Mouse (Mus musculus): ENCODE results near the gene Ttll5. TPM values are rescaled to one million over a fixed set of nuclear protein-coding genes. Genes with fewer than 3 reads are reported as not detected.

Gene Ttll5
- polyA plus RNA-seq, 1 experiment from 2014 or later: 14.0 TPM

- H3K27ac ChIP-seq: no peak overlapping the region
- 88% methylated on average over 8 of the region's 8 CpGs for WGBS
Observed at GRCm38 (mm10) chr12:86047376-86047775, 222.9 kb downstream of the Ttll5 start.

GRCm38 (mm10) chr12:86049813-86050212 is 225.4 kb downstream of the Ttll5 start:
- H3K27me3 ChIP-seq: no peaks in the 10 kb centered on the region
- no peaks in the 10 kb centered on the region for H3K4me1 ChIP-seq (replicated peaks)
- no peak overlapping the region for H3K27ac ChIP-seq
- WGBS: 57% methylated on average over 6 of the region's 6 CpGs
- no peaks in the 10 kb centered on the region for H3K9me3 ChIP-seq
- no peaks in the 10 kb centered on the region for H3K36me3 ChIP-seq
- no peak for ATAC-seq
- H3K4me3 ChIP-seq (replicated peaks): no peak overlapping the region
- no peak overlapping the region for H3K4me2 ChIP-seq (replicated peaks)
- H3K9ac ChIP-seq (replicated peaks): no peak overlapping the region

More at GRCm38 (mm10) chr12:86047376-86047775, 222.9 kb downstream of the Ttll5 start:
- no peaks in the 10 kb centered on the region for H3K27me3 ChIP-seq
- peaks cover 6% of the 10 kb centered on the region; the same call in 1 of the 2 replicates for H3K9me3 ChIP-seq
- no peak for ATAC-seq
- H3K4me2 ChIP-seq (replicated peaks): no peak overlapping the region
- no peaks in the 10 kb centered on the region for H3K4me1 ChIP-seq (replicated peaks)
- H3K36me3 ChIP-seq: peaks cover 11% of the 10 kb centered on the region
- H3K4me3 ChIP-seq (replicated peaks): no peak overlapping the region
- H3K9ac ChIP-seq (replicated peaks): no peak overlapping the region

- no peak overlapping the region for H3K27ac ChIP-seq
- 94% methylated on average over 5 of the region's 5 CpGs for WGBS
Observed at GRCm38 (mm10) chr12:86051477-86051876, 227.0 kb downstream of the Ttll5 start.

GRCm38 (mm10) chr12:86055306-86055705 is 230.8 kb downstream of the Ttll5 start:
- no peak for ATAC-seq
- no peak overlapping the region for H3K9ac ChIP-seq (replicated peaks)
- H3K4me2 ChIP-seq (replicated peaks): no peak overlapping the region
- no peaks in the 10 kb centered on the region for H3K27me3 ChIP-seq
- H3K9me3 ChIP-seq: no peaks in the 10 kb centered on the region
- H3K4me3 ChIP-seq (replicated peaks): no peak overlapping the region
- 90% methylated on average over 2 of the region's 2 CpGs for WGBS
- H3K4me1 ChIP-seq (replicated peaks): no peaks in the 10 kb centered on the region
- H3K27ac ChIP-seq: no peak overlapping the region
- H3K36me3 ChIP-seq: no peaks in the 10 kb centered on the region; the same call in 1 of the 2 replicates

More at GRCm38 (mm10) chr12:86051477-86051876, 227.0 kb downstream of the Ttll5 start:
- H3K36me3 ChIP-seq: no peaks in the 10 kb centered on the region; the same call in 1 of the 2 replicates
- no peak for ATAC-seq
- H3K27me3 ChIP-seq: no peaks in the 10 kb centered on the region
- H3K9me3 ChIP-seq: no peaks in the 10 kb centered on the region
- no peaks in the 10 kb centered on the region for H3K4me1 ChIP-seq (replicated peaks)
- H3K4me3 ChIP-seq (replicated peaks): no peak overlapping the region
- H3K4me2 ChIP-seq (replicated peaks): no peak overlapping the region
- no peak overlapping the region for H3K9ac ChIP-seq (replicated peaks)

- H3K27ac ChIP-seq: no peak overlapping the region
- H3K27me3 ChIP-seq: no peaks in the 10 kb centered on the region
- no peaks in the 10 kb centered on the region for H3K9me3 ChIP-seq
- no peaks in the 10 kb centered on the region; the same call in 1 of the 2 replicates for H3K36me3 ChIP-seq
- H3K9ac ChIP-seq (replicated peaks): no peak overlapping the region
- H3K4me3 ChIP-seq (replicated peaks): no peak overlapping the region
- H3K4me1 ChIP-seq (replicated peaks): no peaks in the 10 kb centered on the region
- WGBS: 88% methylated on average over 8 of the region's 8 CpGs
- H3K4me2 ChIP-seq (replicated peaks): no peak overlapping the region
- ATAC-seq: no peak
Observed at GRCm38 (mm10) chr12:86056976-86057375, 232.5 kb downstream of the Ttll5 start.

GRCm38 (mm10) chr12:86057516-86057915 is 233.1 kb downstream of the Ttll5 start:
- Histone ChIP-seq H3K9me3 (no peaks in the 10 kb centered on the region), H3K27me3 (no peaks in the 10 kb centered on the region), H3K4me3 (replicated peaks) (no peak overlapping the region), H3K9ac (replicated peaks) (no peak overlapping the region), H3K4me1 (replicated peaks) (no peaks in the 10 kb centered on the region), H3K27ac (no peak overlapping the region), H3K4me2 (replicated peaks) (no peak overlapping the region), H3K36me3 (no peaks in the 10 kb centered on the region; the same call in 1 of the 2 replicates)
- 81% methylated on average over 8 of the region's 8 CpGs for WGBS
- ATAC-seq: no peak

- Histone ChIP-seq H3K4me2 (replicated peaks) (no peak overlapping the region), H3K27me3 (no peaks in the 10 kb centered on the region), H3K9ac (replicated peaks) (no peak overlapping the region), H3K4me1 (replicated peaks) (no peaks in the 10 kb centered on the region), H3K4me3 (replicated peaks) (no peak overlapping the region), H3K36me3 (no peaks in the 10 kb centered on the region; the same call in 1 of the 2 replicates), H3K9me3 (no peaks in the 10 kb centered on the region), H3K27ac (no peak overlapping the region)
- WGBS: 93% methylated on average over 6 of the region's 6 CpGs
- no peak for ATAC-seq
Observed at GRCm38 (mm10) chr12:86059341-86059740, 234.9 kb downstream of the Ttll5 start.

- Histone ChIP-seq H3K27ac (no peak overlapping the region), H3K4me1 (replicated peaks) (no peaks in the 10 kb centered on the region), H3K9me3 (no peaks in the 10 kb centered on the region), H3K27me3 (no peaks in the 10 kb centered on the region), H3K36me3 (no peaks in the 10 kb centered on the region), H3K9ac (replicated peaks) (no peak overlapping the region), H3K4me2 (replicated peaks) (no peak overlapping the region), H3K4me3 (replicated peaks) (no peak overlapping the region)
- no peak for ATAC-seq
Observed at GRCm38 (mm10) chr12:86064796-86065195, 240.3 kb downstream of the Ttll5 start.

- 75% methylated on average over 6 of the region's 6 CpGs for WGBS
- peaks cover 6% of the 10 kb centered on the region for H3K4me1 ChIP-seq (replicated peaks)
- no peak for ATAC-seq
- no peak overlapping the region for H3K4me2 ChIP-seq (replicated peaks)
- no peaks in the 10 kb centered on the region for H3K9me3 ChIP-seq
- H3K27me3 ChIP-seq: peaks cover 10% of the 10 kb centered on the region
- no peaks in the 10 kb centered on the region for H3K36me3 ChIP-seq
- H3K27ac ChIP-seq: no peak overlapping the region
- no peak overlapping the region for H3K9ac ChIP-seq (replicated peaks)
- no peak overlapping the region for H3K4me3 ChIP-seq (replicated peaks)
Observed at GRCm38 (mm10) chr12:86071432-86071831, 247.0 kb downstream of the Ttll5 start.

- no peak for ATAC-seq
- 76% methylated on average over 12 of the region's 12 CpGs for WGBS
- peaks cover 24% of the 10 kb centered on the region for H3K27me3 ChIP-seq
- H3K4me2 ChIP-seq (replicated peaks): no peak overlapping the region
- no peak overlapping the region for H3K4me3 ChIP-seq (replicated peaks)
- no peak overlapping the region for H3K27ac ChIP-seq
- no peaks in the 10 kb centered on the region for H3K36me3 ChIP-seq
- no peaks in the 10 kb centered on the region for H3K9me3 ChIP-seq
- peaks cover 30% of the 10 kb centered on the region for H3K4me1 ChIP-seq (replicated peaks)
- no peak overlapping the region for H3K9ac ChIP-seq (replicated peaks)
Observed at GRCm38 (mm10) chr12:86074681-86075080, 250.2 kb downstream of the Ttll5 start.

GRCm38 (mm10) chr12:86075358-86075757 is 250.9 kb downstream of the Ttll5 start:
- 88% methylated on average over 7 of the region's 7 CpGs for WGBS
- Histone ChIP-seq H3K4me3 (replicated peaks) (no peak overlapping the region), H3K4me1 (replicated peaks) (peaks cover 30% of the 10 kb centered on the region), H3K27ac (no peak overlapping the region), H3K9ac (replicated peaks) (no peak overlapping the region), H3K4me2 (replicated peaks) (no peak overlapping the region), H3K27me3 (peaks cover 27% of the 10 kb centered on the region), H3K36me3 (no peaks in the 10 kb centered on the region), H3K9me3 (no peaks in the 10 kb centered on the region)
- ATAC-seq: no peak

- ATAC-seq: no peak
- Histone ChIP-seq H3K4me2 (replicated peaks) (peak overlapping the region; percentile 90), H3K4me1 (replicated peaks) (peaks cover 30% of the 10 kb centered on the region), H3K9me3 (no peaks in the 10 kb centered on the region), H3K27me3 (peaks cover 32% of the 10 kb centered on the region), H3K9ac (replicated peaks) (0 out of 2 replicates have a peak overlapping the region, but pooled peaks have one; percentile 29), H3K36me3 (no peaks in the 10 kb centered on the region), H3K27ac (no peak overlapping the region), H3K4me3 (replicated peaks) (no peak overlapping the region)
- WGBS: 12% methylated on average over 13 of the region's 13 CpGs
Observed at GRCm38 (mm10) chr12:86076321-86076901, 252.0 kb downstream of the Ttll5 start.

- Histone ChIP-seq H3K4me3 (replicated peaks) (no peak overlapping the region), H3K27ac (no peak overlapping the region), H3K4me2 (replicated peaks) (peak overlapping the region; percentile 90), H3K9ac (replicated peaks) (0 out of 2 replicates have a peak overlapping the region, but pooled peaks have one; percentile 32), H3K36me3 (no peaks in the 10 kb centered on the region), H3K4me1 (replicated peaks) (peaks cover 30% of the 10 kb centered on the region), H3K9me3 (no peaks in the 10 kb centered on the region), H3K27me3 (peaks cover 36% of the 10 kb centered on the region)
- ATAC-seq: no peak
- 35% methylated on average over 8 of the region's 8 CpGs for WGBS
Observed at GRCm38 (mm10) chr12:86077322-86077721, 252.9 kb downstream of the Ttll5 start.

Data from midbrain, embryonic 13.5 days (tissue).